Mouse (Mus musculus) cortical plate, adult 2 months (tissue): ENCODE data around the gene Acot6.

ENCODE experiments used
- CTCF ChIP-seq: fragments of 200-500 bp; IDR thresholded peaks from 2 replicates; pipeline ENCODE4 v1.5.1; 2011; ENCODE audit warnings: mild to moderate bottlenecking, control low read depth, low read length; ENCODE audit not compliant: insufficient read depth; ENCODE audit errors: extremely low read depth
- POLR2A ChIP-seq: fragments of 200-500 bp; IDR thresholded peaks from 2 replicates; pipeline ENCODE4 v1.6.1; 2011; ENCODE audit warnings: mild to moderate bottlenecking, low read length, control low read depth; ENCODE audit not compliant: insufficient read depth; ENCODE audit errors: extremely low read depth

- TF ChIP-seq CTCF = peak; percentile 23; the same call in 1 of the 2 replicates
- TF ChIP-seq POLR2A = no peak
Measured at GRCm38 (mm10) chr12:84060946-84061345, 39.5 kb upstream of the Acot6 start.
